In genomic region chr2:61493918-61494712, GRCm38 (mm10) we compare ENCODE assay signal across 8 mouse cellular contexts.
A peak's percentile ranks its signal among the peaks of the same experiment; 100 is the strongest.
DNase-seq lines count a peak whose midpoint lies in the region; ATAC-seq and TF ChIP-seq lines count a peak whose summit lies in the region.

No protein-coding gene starts in this region.

- no peak overlapping the region for H3K4me3 ChIP-seq in ES-Bruce4 (ENCODE audit: low read depth, low read length)
- peak overlapping the region; percentile 19; the same call in 1 of the 2 replicates for H3K4me3 ChIP-seq in heart, embryonic 16.5 days (ENCODE audit: low read length)
- no peak overlapping the region for H3K4me3 ChIP-seq in liver, postnatal 0 days (ENCODE audit: low read depth, low read length)
- H3K4me3 ChIP-seq in neural tube, embryonic 15.5 days (replicated peaks), result no peak overlapping the region

- 35% methylated on average over 11 of the region's 11 CpGs for WGBS in heart, embryonic 16.5 days
- 42% methylated on average over 11 of the region's 11 CpGs for WGBS in large intestine, adult 2 months
- WGBS in liver, postnatal 0 days (ENCODE audit: insufficient replicate concordance), result 44% methylated on average over 11 of the region's 11 CpGs
- WGBS in neural tube, embryonic 15.5 days, result 42% methylated on average over 11 of the region's 11 CpGs

- peak overlapping the region; percentile 53 for H3K4me2 ChIP-seq in heart, embryonic 16.5 days (ENCODE audit: low read depth, low read length)
- H3K4me2 ChIP-seq in liver, postnatal 0 days (ENCODE audit: low read depth, low read length), result no peak overlapping the region
- peak overlapping the region; percentile 47 for H3K4me2 ChIP-seq in neural tube, embryonic 15.5 days

- H3K9ac ChIP-seq in ES-Bruce4 (ENCODE audit: low read depth, poor library complexity, severe bottlenecking), result no peak overlapping the region
- H3K9ac ChIP-seq in heart, embryonic 16.5 days (ENCODE audit: low read length), result no peak overlapping the region
- no peak overlapping the region for H3K9ac ChIP-seq in liver, postnatal 0 days (replicated peaks)
- no peak overlapping the region for H3K9ac ChIP-seq in neural tube, embryonic 15.5 days (replicated peaks)

- no peak for TF ChIP-seq POLR2A in ES-Bruce4 (IDR thresholded peaks at IDR 0.05; ENCODE audit: insufficient read depth, low read length)

- H3K27me3 ChIP-seq in ES-Bruce4 (ENCODE audit: control insufficient read depth, insufficient read depth, low read length, poor library complexity, severe bottlenecking), result no peaks in the 10 kb centered on the region
- no peaks in the 10 kb centered on the region for H3K27me3 ChIP-seq in heart, embryonic 16.5 days (ENCODE audit: control insufficient read depth, insufficient read depth, low read length)
- no peaks in the 10 kb centered on the region for H3K27me3 ChIP-seq in liver, postnatal 0 days (ENCODE audit: insufficient read depth, low read length)
- no peaks in the 10 kb centered on the region for H3K27me3 ChIP-seq in neural tube, embryonic 15.5 days (replicated peaks)

- no peaks in the 10 kb centered on the region for H3K36me3 ChIP-seq in ES-Bruce4 (ENCODE audit: control insufficient read depth, insufficient read depth, low read length, poor library complexity, severe bottlenecking)
- H3K36me3 ChIP-seq in heart, embryonic 16.5 days (ENCODE audit: control insufficient read depth, insufficient read depth), result no peaks in the 10 kb centered on the region
- H3K36me3 ChIP-seq in liver, postnatal 0 days (replicated peaks; ENCODE audit: insufficient read depth, low read length), result no peaks in the 10 kb centered on the region
- no peaks in the 10 kb centered on the region for H3K36me3 ChIP-seq in neural tube, embryonic 15.5 days

- no peak for TF ChIP-seq EP300 in ES-Bruce4 (IDR thresholded peaks at IDR 0.05; ENCODE audit: insufficient read depth, low read depth, low read length)
- TF ChIP-seq EP300 in liver, postnatal 0 days (IDR thresholded peaks at IDR 0.05; ENCODE audit: low read depth), result no peak

- no peaks in the 10 kb centered on the region for H3K4me1 ChIP-seq in ES-Bruce4 (ENCODE audit: control insufficient read depth, insufficient read depth, low read length)
- H3K4me1 ChIP-seq in heart, embryonic 16.5 days (ENCODE audit: control insufficient read depth, insufficient read depth, low read length), result peaks cover 4% of the 10 kb centered on the region; the same call in 1 of the 2 replicates
- no peaks in the 10 kb centered on the region for H3K4me1 ChIP-seq in liver, postnatal 0 days (ENCODE audit: insufficient read depth)
- H3K4me1 ChIP-seq in neural tube, embryonic 15.5 days, result peaks cover 5% of the 10 kb centered on the region

- peak; percentile 49 for DNase-seq in c-Kit-negative CD71-positive TER-119-positive erythroid progenitor cells, embryonic 14.5 days (ENCODE audit: low read depth, low spot score)
- peak; percentile 59 for DNase-seq in fibroblast of lung, adult 2 months (ENCODE audit: low read depth)
- peak; percentile 45 for DNase-seq in large intestine, adult 2 months (ENCODE audit: low read depth, low spot score)
- DNase-seq in liver, postnatal 0 days, result peak; percentile 77
- peak; percentile 91 for DNase-seq in testis, postnatal 10 days (ENCODE audit: low spot score)

- peak; percentile 46 for TF ChIP-seq CTCF in ES-Bruce4 (IDR thresholded peaks at IDR 0.05; ENCODE audit: low read depth, low read length)
- TF ChIP-seq CTCF in liver, postnatal 0 days (IDR thresholded peaks at IDR 0.05; ENCODE audit: low read depth), result peak; percentile 91

- no peak overlapping the region for H3K27ac ChIP-seq in ES-Bruce4 (ENCODE audit: insufficient read depth, low read length)
- H3K27ac ChIP-seq in heart, embryonic 16.5 days (ENCODE audit: low read length), result no peak overlapping the region
- H3K27ac ChIP-seq in liver, postnatal 0 days (ENCODE audit: low read depth), result no peak overlapping the region
- no peak overlapping the region for H3K27ac ChIP-seq in neural tube, embryonic 15.5 days (replicated peaks)

- ATAC-seq in heart, embryonic 16.5 days (replicated peaks; ENCODE audit: extremely low read depth, insufficient read depth, low FRiP score), result peak; percentile 55; the same call in 1 of the 2 replicates
- no peak for ATAC-seq in liver, postnatal 0 days
- ATAC-seq in neural tube, embryonic 15.5 days (ENCODE audit: low FRiP score), result peak; percentile 75

- no peaks in the 10 kb centered on the region for H3K9me3 ChIP-seq in ES-Bruce4 (replicated peaks; ENCODE audit: control insufficient read depth, insufficient read depth, low read length, poor library complexity, severe bottlenecking)
- H3K9me3 ChIP-seq in heart, embryonic 16.5 days (replicated peaks; ENCODE audit: control insufficient read depth, low read length), result no peaks in the 10 kb centered on the region
- H3K9me3 ChIP-seq in liver, postnatal 0 days (ENCODE audit: low read length), result no peaks in the 10 kb centered on the region
- no peaks in the 10 kb centered on the region for H3K9me3 ChIP-seq in neural tube, embryonic 15.5 days (replicated peaks)
